Mouse (Mus musculus): Measurements from ENCODE around the gene Olfr952. TPM values are rescaled to one million over a fixed set of nuclear protein-coding genes. Genes with fewer than 3 reads are reported as not detected.

Olfr952 gene
- polyA plus RNA-seq (2012; rRNA removed) = not detected in 2 replicates

- DNase-seq = no peak
- TF ChIP-seq CTCF (IDR thresholded peaks at IDR 0.05; ENCODE audit: insufficient read depth, low read length) = no peak
- no peak for TF ChIP-seq POLR2A (IDR thresholded peaks at IDR 0.05; ENCODE audit: borderline replicate concordance, extremely low read depth, low read depth, low read length)
- H3K4me1 ChIP-seq (ENCODE audit: control insufficient read depth, insufficient read depth, low read length) = no peaks in the 10 kb centered on the region
- H3K4me3 ChIP-seq (replicated peaks; ENCODE audit: extremely low read depth, low read depth, low read length) = no peak within 1 kb of the TSS
Observed at GRCm38 (mm10) chr9:39427048-39427447, at the start of gene Olfr952. Gene Olfr952 (minus strand): TSS chr9:39427148.

GRCm38 (mm10) chr9:39471844-39472243 lies 44.9 kb upstream of the Olfr952 start, which contains the start of gene Olfr955:
Gene Olfr955 (minus strand): TSS chr9:39471944.
- WGBS = 29% methylated on average over 1 of the region's 1 CpGs
- TF ChIP-seq POLR2A (IDR thresholded peaks at IDR 0.05; ENCODE audit: borderline replicate concordance, extremely low read depth, low read depth, low read length) (no peak), CTCF (IDR thresholded peaks at IDR 0.05; ENCODE audit: insufficient read depth, low read length) (no peak)
- H3K4me3 ChIP-seq (replicated peaks; ENCODE audit: extremely low read depth, low read depth, low read length) = no peak within 1 kb of the TSS
- H3K4me1 ChIP-seq (ENCODE audit: control insufficient read depth, insufficient read depth, low read length) = no peaks in the 10 kb centered on the region
- DNase-seq = no peak

GRCm38 (mm10) chr9:39456401-39456800 lies 29.5 kb upstream of the Olfr952 start, which contains the start of gene Olfr954:
Gene Olfr954 (plus strand): TSS chr9:39456701.
- DNase-seq = no peak
- Histone ChIP-seq H3K4me3 (replicated peaks; ENCODE audit: extremely low read depth, low read depth, low read length) (no peak within 1 kb of the TSS), H3K4me1 (ENCODE audit: control insufficient read depth, insufficient read depth, low read length) (no peaks in the 10 kb centered on the region)
- WGBS = 79% methylated on average over 6 of the region's 6 CpGs
- TF ChIP-seq CTCF (IDR thresholded peaks at IDR 0.05; ENCODE audit: insufficient read depth, low read length) = no peak
- TF ChIP-seq POLR2A (IDR thresholded peaks at IDR 0.05; ENCODE audit: borderline replicate concordance, extremely low read depth, low read depth, low read length) = no peak

GRCm38 (mm10) chr9:39387110-39387509 lies 39.8 kb downstream of the Olfr952 start, which contains the start of gene Olfr951:
Gene Olfr951 (plus strand): TSS chr9:39387410.
- WGBS = 83% methylated on average over 2 of the region's 2 CpGs
- TF ChIP-seq POLR2A (IDR thresholded peaks at IDR 0.05; ENCODE audit: borderline replicate concordance, extremely low read depth, low read depth, low read length) = no peak
- TF ChIP-seq CTCF (IDR thresholded peaks at IDR 0.05; ENCODE audit: insufficient read depth, low read length) = no peak
- DNase-seq = no peak
- no peaks in the 10 kb centered on the region for H3K4me1 ChIP-seq (ENCODE audit: control insufficient read depth, insufficient read depth, low read length)
- no peak within 1 kb of the TSS for H3K4me3 ChIP-seq (replicated peaks; ENCODE audit: extremely low read depth, low read depth, low read length)

Other genes starting within 250 kb of the Olfr952 start
- gene Olfr944, start 225.2 kb downstream of the Olfr952 start, polyA plus RNA-seq (2012; rRNA removed) = not detected in 2 replicates
- not detected in 2 replicates for gene Olfr1537, start 177.2 kb downstream of the Olfr952 start, polyA plus RNA-seq (2012; rRNA removed)
- gene Olfr945, start 150.3 kb downstream of the Olfr952 start, polyA plus RNA-seq (2012; rRNA removed) = not detected in 2 replicates
- not detected in 2 replicates for gene Olfr948, start 101.1 kb downstream of the Olfr952 start, polyA plus RNA-seq (2012; rRNA removed)
- gene Olfr951, start 39.7 kb downstream of the Olfr952 start, polyA plus RNA-seq (2012; rRNA removed) = not detected in 2 replicates
- not detected in 2 replicates for gene Olfr954, start 29.6 kb upstream of the Olfr952 start, polyA plus RNA-seq (2012; rRNA removed)
- gene Olfr955, start 44.8 kb upstream of the Olfr952 start, polyA plus RNA-seq (2012; rRNA removed) = not detected in 2 replicates
- gene Olfr44, start 66.8 kb upstream of the Olfr952 start, polyA plus RNA-seq (2012; rRNA removed) = not detected in 2 replicates
- not detected in 2 replicates for gene Olfr957, start 88.7 kb upstream of the Olfr952 start, polyA plus RNA-seq (2012; rRNA removed)
- not detected in 2 replicates for gene Olfr958, start 126.9 kb upstream of the Olfr952 start, polyA plus RNA-seq (2012; rRNA removed)
- not detected in 2 replicates for gene Olfr959, start 148.4 kb upstream of the Olfr952 start, polyA plus RNA-seq (2012; rRNA removed)
- 0.25 and 0.56 TPM in 2 replicates for gene AW551984, start 177.3 kb upstream of the Olfr952 start, polyA plus RNA-seq (2012; rRNA removed)
- gene Olfr148, start 183.5 kb upstream of the Olfr952 start, polyA plus RNA-seq (2012; rRNA removed) = not detected in 2 replicates
- gene Olfr960, start 194.2 kb upstream of the Olfr952 start, polyA plus RNA-seq (2012; rRNA removed) = not detected in 2 replicates
- gene Olfr961, start 217.9 kb upstream of the Olfr952 start, polyA plus RNA-seq (2012; rRNA removed) = not detected in 2 replicates
- not detected in 2 replicates for gene Olfr963, start 240.1 kb upstream of the Olfr952 start, polyA plus RNA-seq (2012; rRNA removed)

All from lung, adult 2 months (tissue).